Mouse (Mus musculus) thymus, adult 2 months (tissue): ENCODE results near the gene Lefty1.
A peak's percentile ranks its signal among the peaks of the same experiment; 100 is the strongest.

ENCODE experiments used
- CTCF ChIP-seq: fragments of 200-500 bp; IDR thresholded peaks from 2 replicates; pipeline ENCODE4 v1.5.1; 2012; ENCODE audit warnings: mild to moderate bottlenecking, control low read depth, low read length, moderate library complexity, borderline replicate concordance; ENCODE audit not compliant: control insufficient read depth, poor library complexity, insufficient read depth; ENCODE audit errors: extremely low read depth
- POLR2A ChIP-seq: fragments of 200-500 bp; IDR thresholded peaks from 2 replicates; pipeline ENCODE4 v1.6.1; 2012; ENCODE audit warnings: mild to moderate bottlenecking, low read length, control low read depth, moderate library complexity; ENCODE audit not compliant: control insufficient read depth, poor library complexity, insufficient read depth; ENCODE audit errors: extremely low read depth

DNA sequence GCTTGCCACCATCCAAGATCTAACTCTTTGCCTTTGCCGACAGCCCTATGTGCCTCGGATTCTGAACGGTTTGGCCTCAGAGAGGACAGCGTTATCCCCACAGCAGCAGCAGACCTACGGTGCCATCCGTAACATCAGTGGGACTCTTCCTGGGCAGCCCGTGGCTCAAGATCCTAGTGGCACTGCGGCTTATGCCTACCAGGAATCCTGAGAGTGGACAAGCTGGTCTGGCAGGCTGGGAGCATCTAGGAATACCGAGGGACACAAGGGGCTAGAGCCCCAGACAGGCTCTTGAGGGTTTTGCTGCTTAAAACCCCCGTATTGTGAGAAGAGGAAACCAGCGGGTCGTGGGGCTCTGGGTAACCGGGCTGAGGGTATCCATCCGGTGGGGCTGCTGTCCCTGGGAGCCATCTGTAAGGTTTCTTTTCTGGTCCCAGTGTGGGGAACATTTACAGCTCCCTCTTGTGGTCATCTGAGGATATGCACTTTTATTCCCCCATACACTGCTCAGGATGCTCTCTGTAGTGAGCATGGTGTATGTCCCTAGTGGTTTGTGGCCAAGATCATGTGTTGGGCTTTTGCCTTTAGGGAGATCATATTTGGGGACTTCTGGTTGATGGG is 39.4 kb downstream of the Lefty1 start:
- TF ChIP-seq POLR2A (no peak), CTCF (0 out of 2 replicates have a peak, but pooled peaks have one; percentile 20)
